Mouse (Mus musculus): Measurements from ENCODE around the gene Tnip1. TPM values are rescaled to one million over a fixed set of nuclear protein-coding genes. Genes with fewer than 3 reads are reported as not detected.
A peak's percentile ranks its signal among the peaks of the same experiment; 100 is the strongest.

Tnip1 gene
- polyA plus RNA-seq, 1 experiment from 2014 or later: 16.4 TPM

GRCm38 (mm10) chr11:54865330-54866085 lies 97.2 kb downstream of the Tnip1 start:
- ATAC-seq (replicated peaks): no peak
- WGBS: 75% methylated on average over 6 of the region's 6 CpGs
- peak overlapping the region; percentile 66 for H3K4me2 ChIP-seq
- peak overlapping the region; percentile 59 for H3K4me3 ChIP-seq
- H3K27ac ChIP-seq: peak overlapping the region; percentile 93
- no peaks in the 10 kb centered on the region for H3K9me3 ChIP-seq
- peaks cover 34% of the 10 kb centered on the region for H3K4me1 ChIP-seq
- H3K27me3 ChIP-seq (replicated peaks): no peaks in the 10 kb centered on the region
- peak overlapping the region; percentile 79; the same call in 1 of the 2 replicates for H3K9ac ChIP-seq
- H3K36me3 ChIP-seq (replicated peaks): peaks cover 4% of the 10 kb centered on the region

GRCm38 (mm10) chr11:54862621-54863520 lies 99.8 kb downstream of the Tnip1 start:
- H3K27ac ChIP-seq: no peak overlapping the region
- no peak overlapping the region for H3K4me3 ChIP-seq
- H3K4me1 ChIP-seq: peaks cover 24% of the 10 kb centered on the region
- no peak overlapping the region for H3K4me2 ChIP-seq
- no peaks in the 10 kb centered on the region for H3K36me3 ChIP-seq (replicated peaks)
- 42% methylated on average over 10 of the region's 10 CpGs for WGBS
- ATAC-seq (replicated peaks): no peak
- H3K27me3 ChIP-seq (replicated peaks): no peaks in the 10 kb centered on the region
- no peak overlapping the region for H3K9ac ChIP-seq
- H3K9me3 ChIP-seq: no peaks in the 10 kb centered on the region

- no peak overlapping the region for H3K27ac ChIP-seq
- ATAC-seq (replicated peaks): no peak
- peak overlapping the region; percentile 62; the same call in 1 of the 2 replicates for H3K4me3 ChIP-seq
- H3K4me2 ChIP-seq: no peak overlapping the region
- H3K36me3 ChIP-seq (replicated peaks): no peaks in the 10 kb centered on the region
- H3K9me3 ChIP-seq: no peaks in the 10 kb centered on the region
- WGBS: 91% methylated on average over 5 of the region's 5 CpGs
- H3K4me1 ChIP-seq: peaks cover 16% of the 10 kb centered on the region
- H3K27me3 ChIP-seq (replicated peaks): no peaks in the 10 kb centered on the region
- no peak overlapping the region for H3K9ac ChIP-seq
These were observed 101.0 kb downstream of the Tnip1 start for GRCm38 (mm10) chr11:54861471-54862420.

Other genes starting within 250 kb of the Tnip1 start
- 157 and 159 TPM in 2 replicates for gene Cdc42se2, start 175.2 kb downstream of the Tnip1 start, polyA plus RNA-seq (2015; fragmentation: Nextera tagmentation; extraction: Ambion mirVana)
- gene Lyrm7, start 102.0 kb downstream of the Tnip1 start, polyA plus RNA-seq (2015; fragmentation: Nextera tagmentation; extraction: Ambion mirVana): 11.5 and 14.1 TPM in 2 replicates
- gene Hint1, start 96.5 kb downstream of the Tnip1 start, polyA plus RNA-seq (2015; fragmentation: Nextera tagmentation; extraction: Ambion mirVana): 589 and 658 TPM in 2 replicates
- gene Gpx3, start 60.5 kb downstream of the Tnip1 start, polyA plus RNA-seq (2015; fragmentation: Nextera tagmentation; extraction: Ambion mirVana): 26.5 and 30.0 TPM in 2 replicates
- gene Anxa6, start 70.5 kb upstream of the Tnip1 start, polyA plus RNA-seq (2015; fragmentation: Nextera tagmentation; extraction: Ambion mirVana): 42.2 and 48.0 TPM in 2 replicates
- 0.34 and 0.36 TPM in 2 replicates for gene Ccdc69, start 115.2 kb upstream of the Tnip1 start, polyA plus RNA-seq (2015; fragmentation: Nextera tagmentation; extraction: Ambion mirVana)
- 23.2 and 23.3 TPM in 2 replicates for gene Gm2a, start 135.2 kb upstream of the Tnip1 start, polyA plus RNA-seq (2015; fragmentation: Nextera tagmentation; extraction: Ambion mirVana)
- gene Slc36a3, start 188.8 kb upstream of the Tnip1 start, polyA plus RNA-seq (2015; fragmentation: Nextera tagmentation; extraction: Ambion mirVana): not detected in 2 replicates
- 0.24 and 0.28 TPM in 2 replicates for gene Slc36a2, start 222.2 kb upstream of the Tnip1 start, polyA plus RNA-seq (2015; fragmentation: Nextera tagmentation; extraction: Ambion mirVana)
- gene Slc36a1, start 241.4 kb upstream of the Tnip1 start, polyA plus RNA-seq (2015; fragmentation: Nextera tagmentation; extraction: Ambion mirVana): 3.9 and 4.3 TPM in 2 replicates